Mouse (Mus musculus) lung, embryonic 15.5 days (tissue): ENCODE data around the gene Trak1. TPM values are rescaled to one million over a fixed set of nuclear protein-coding genes. Genes with fewer than 3 reads are reported as not detected.

Source experiments
- ATAC-seq: fragments of 200-750 bp; cut with Nextera tagmentation; 2 replicates; pipeline ENCODE4 v1.8.0; 2017; ENCODE audit warnings: moderate number of reproducible peaks, borderline replicate concordance; ENCODE audit not compliant: low FRiP score, low TSS enrichment; ENCODE audit errors: extremely low read depth
- H3K27ac ChIP-seq: fragments of 300-500 bp; sonication (generic); 2 replicates; pipeline ENCODE4 v1.5.1; 2015; ENCODE audit warnings: moderate library complexity, mild to moderate bottlenecking, inconsistent platforms
- H3K27me3 ChIP-seq: fragments of 300-500 bp; sonication (generic); 2 replicates; pipeline ENCODE4 v1.6.1; 2015; ENCODE audit warnings: inconsistent platforms
- H3K36me3 ChIP-seq: fragments of 300-500 bp; sonication (generic); 2 replicates; pipeline ENCODE4 v1.6.1; 2015; ENCODE audit warnings: inconsistent platforms
- H3K4me1 ChIP-seq: fragments of 300-500 bp; sonication (generic); 2 replicates; pipeline ENCODE4 v1.6.1; 2015; ENCODE audit warnings: inconsistent platforms
- H3K4me2 ChIP-seq: fragments of 300-500 bp; sonication (generic); 2 replicates; pipeline ENCODE4 v1.6.1; 2015; ENCODE audit warnings: inconsistent platforms, mild to moderate bottlenecking, moderate library complexity
- H3K4me3 ChIP-seq: fragments of 300-500 bp; sonication (generic); 2 replicates; pipeline ENCODE4 v1.5.1; 2015; ENCODE audit warnings: mild to moderate bottlenecking, inconsistent platforms
- H3K9ac ChIP-seq: fragments of 300-500 bp; sonication (generic); 2 replicates; pipeline ENCODE4 v1.6.1; 2015; ENCODE audit warnings: inconsistent platforms
- H3K9me3 ChIP-seq: fragments of 300-500 bp; sonication (generic); 2 replicates; pipeline ENCODE4 v1.6.1; 2016; ENCODE audit warnings: inconsistent platforms
- WGBS: fragments of 180-500 bp; shearing (Covaris S2); methylation state at CpG from one replicate; pipeline ENCODE4 v1.1.7; 2015; 5-methylcytosine and 5-hydroxymethylcytosine counted together
- polyA plus RNA-seq: library from polyadenylated mRNA; unstranded; fragments of >200 nt; fragmentation: Nextera tagmentation; extraction: Ambion mirVana; gene quantifications from 2 replicates; pipeline ENCODE4 v1.2.1, GENCODE M21; 2015

The Trak1 gene
- polyA plus RNA-seq, 1 experiment from 2014 or later: 25.3 TPM

DNA sequence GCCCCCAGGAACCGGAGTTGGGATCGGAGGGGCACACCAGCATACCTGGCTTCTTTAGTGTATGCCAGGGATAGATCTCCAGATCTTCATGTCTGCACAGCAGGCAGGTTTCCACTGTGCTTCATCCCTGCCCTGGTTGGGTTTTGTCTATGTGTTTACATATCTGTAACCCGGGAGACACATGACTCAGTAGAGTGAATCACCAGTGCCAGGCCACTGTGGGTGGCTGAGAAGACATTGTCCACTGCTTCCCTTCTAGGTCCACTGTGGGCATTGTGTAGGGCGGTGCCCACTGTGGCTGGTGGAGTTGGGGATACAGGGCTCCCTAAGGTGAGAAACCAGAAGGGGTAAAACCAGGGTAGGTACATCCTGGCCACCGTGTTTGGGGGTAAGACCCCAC, 98.5 kb downstream of the Trak1 start:
- 85% methylated on average over 5 of the region's 5 CpGs for WGBS
- H3K4me1 ChIP-seq: peaks cover 24% of the 10 kb centered on the region

DNA sequence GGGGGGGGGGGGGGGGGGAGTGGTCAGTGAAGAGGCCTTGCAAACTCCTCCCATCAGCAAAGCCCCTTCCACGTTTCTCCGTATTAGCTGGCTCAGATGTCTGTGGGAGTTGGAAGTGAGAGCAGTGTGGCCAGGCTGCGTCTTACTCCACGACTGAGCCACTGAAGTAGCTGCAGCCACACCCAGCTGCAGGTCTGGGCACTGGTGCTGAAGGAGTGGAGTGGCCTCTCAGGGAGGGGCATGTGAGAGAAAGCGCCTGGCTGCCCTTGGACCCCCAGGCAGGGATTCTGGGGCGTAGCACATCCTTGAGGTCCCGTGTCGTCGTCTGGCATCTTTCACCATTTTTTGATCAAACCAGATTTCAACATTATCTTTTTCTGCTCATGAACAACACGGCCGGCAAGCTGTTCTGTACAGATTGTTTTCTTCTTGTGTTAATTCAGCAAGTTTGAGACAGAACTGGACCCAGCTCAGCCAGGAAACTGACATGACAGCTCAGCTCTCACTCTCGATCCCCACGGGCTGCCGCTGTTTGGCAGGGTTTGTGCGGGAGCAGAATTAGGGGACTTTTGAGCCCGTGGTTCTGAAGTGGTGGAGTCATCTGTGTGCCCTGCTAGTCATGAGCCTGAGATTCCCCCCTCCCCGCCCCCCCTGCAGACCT, 100.9 kb downstream of the Trak1 start:
- WGBS: 20% methylated on average over 17 of the region's 17 CpGs
- Histone ChIP-seq H3K27ac (peak overlapping the region; percentile 80), H3K4me3 (no peak overlapping the region), H3K9ac (no peak overlapping the region), H3K4me2 (peak overlapping the region; percentile 38), H3K36me3 (no peaks in the 10 kb centered on the region), H3K4me1 (peaks cover 32% of the 10 kb centered on the region), H3K9me3 (no peaks in the 10 kb centered on the region), H3K27me3 (no peaks in the 10 kb centered on the region)
- ATAC-seq: peak; percentile 64

More for the DNA sequence above, 98.5 kb downstream of the Trak1 start:
- Histone ChIP-seq H3K4me3 (no peak overlapping the region), H3K9ac (no peak overlapping the region), H3K36me3 (no peaks in the 10 kb centered on the region), H3K27me3 (no peaks in the 10 kb centered on the region), H3K9me3 (no peaks in the 10 kb centered on the region), H3K27ac (no peak overlapping the region), H3K4me2 (no peak overlapping the region)
- no peak for ATAC-seq

DNA sequence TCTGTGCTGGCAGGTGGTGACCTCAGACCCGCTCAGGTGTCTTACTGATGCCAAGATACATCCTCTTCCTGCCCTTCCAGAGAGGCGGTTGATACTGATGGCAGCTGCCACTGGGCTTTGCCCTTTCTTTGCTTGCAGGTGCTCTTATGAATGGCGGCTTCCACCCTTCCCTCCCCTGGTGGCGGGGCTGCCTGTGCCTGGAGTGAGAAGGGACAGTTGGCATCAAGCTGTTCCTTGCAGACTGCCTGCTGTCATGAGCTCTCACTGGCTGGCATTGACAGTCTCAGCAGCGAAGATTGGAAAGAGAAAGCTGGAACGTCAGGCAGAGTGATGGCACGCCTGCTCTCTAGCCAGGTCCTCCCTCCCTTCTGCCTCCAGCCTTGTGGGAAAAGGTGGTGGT, 101.5 kb downstream of the Trak1 start:
- Histone ChIP-seq H3K36me3 (no peaks in the 10 kb centered on the region), H3K4me1 (peaks cover 37% of the 10 kb centered on the region), H3K9ac (no peak overlapping the region), H3K27ac (peak overlapping the region; percentile 80), H3K9me3 (no peaks in the 10 kb centered on the region), H3K4me3 (no peak overlapping the region), H3K27me3 (no peaks in the 10 kb centered on the region), H3K4me2 (peak overlapping the region; percentile 38)
- ATAC-seq: no peak
- WGBS: 46% methylated on average over 7 of the region's 7 CpGs

- Histone ChIP-seq H3K4me1 (peaks cover 45% of the 10 kb centered on the region), H3K4me3 (no peak overlapping the region), H3K27ac (no peak overlapping the region), H3K4me2 (no peak overlapping the region), H3K9ac (no peak overlapping the region), H3K36me3 (no peaks in the 10 kb centered on the region), H3K9me3 (no peaks in the 10 kb centered on the region), H3K27me3 (no peaks in the 10 kb centered on the region)
- 83% methylated on average over 8 of the region's 8 CpGs for WGBS
- no peak for ATAC-seq
These were observed 103.3 kb downstream of the Trak1 start for GRCm38 (mm10) chr9:121400608-121401007.

- H3K9me3 ChIP-seq: no peaks in the 10 kb centered on the region
- peak overlapping the region; percentile 51 for H3K4me2 ChIP-seq
- H3K9ac ChIP-seq: peak overlapping the region; percentile 24; the same call in 1 of the 2 replicates
- H3K27ac ChIP-seq: peak overlapping the region; percentile 69
- H3K27me3 ChIP-seq: no peaks in the 10 kb centered on the region
- ATAC-seq: peak; percentile 88
- H3K4me1 ChIP-seq: peaks cover 35% of the 10 kb centered on the region
- H3K36me3 ChIP-seq: no peaks in the 10 kb centered on the region
- 10% methylated on average over 16 of the region's 16 CpGs for WGBS
- peak overlapping the region; percentile 32 for H3K4me3 ChIP-seq
These were observed 105.9 kb downstream of the Trak1 start for GRCm38 (mm10) chr9:121403157-121403671.

- Histone ChIP-seq H3K4me2 (peak overlapping the region; percentile 51), H3K9ac (peak overlapping the region; percentile 24; the same call in 1 of the 2 replicates), H3K4me3 (peak overlapping the region; percentile 32), H3K9me3 (no peaks in the 10 kb centered on the region), H3K4me1 (peaks cover 30% of the 10 kb centered on the region), H3K27me3 (no peaks in the 10 kb centered on the region), H3K27ac (peak overlapping the region; percentile 69), H3K36me3 (no peaks in the 10 kb centered on the region)
- peak; percentile 55; the same call in 1 of the 2 replicates for ATAC-seq
- 39% methylated on average over 11 of the region's 11 CpGs for WGBS
These were observed 106.4 kb downstream of the Trak1 start for GRCm38 (mm10) chr9:121403699-121404098.

GRCm38 (mm10) chr9:121405088-121405681, 107.9 kb downstream of the Trak1 start:
- no peaks in the 10 kb centered on the region for H3K36me3 ChIP-seq
- H3K27me3 ChIP-seq: no peaks in the 10 kb centered on the region
- H3K4me2 ChIP-seq: no peak overlapping the region
- peaks cover 21% of the 10 kb centered on the region for H3K4me1 ChIP-seq
- no peaks in the 10 kb centered on the region for H3K9me3 ChIP-seq
- H3K9ac ChIP-seq: no peak overlapping the region
- 91% methylated on average over 8 of the region's 8 CpGs for WGBS
- no peak overlapping the region for H3K4me3 ChIP-seq
- ATAC-seq: no peak
- no peak overlapping the region for H3K27ac ChIP-seq

DNA sequence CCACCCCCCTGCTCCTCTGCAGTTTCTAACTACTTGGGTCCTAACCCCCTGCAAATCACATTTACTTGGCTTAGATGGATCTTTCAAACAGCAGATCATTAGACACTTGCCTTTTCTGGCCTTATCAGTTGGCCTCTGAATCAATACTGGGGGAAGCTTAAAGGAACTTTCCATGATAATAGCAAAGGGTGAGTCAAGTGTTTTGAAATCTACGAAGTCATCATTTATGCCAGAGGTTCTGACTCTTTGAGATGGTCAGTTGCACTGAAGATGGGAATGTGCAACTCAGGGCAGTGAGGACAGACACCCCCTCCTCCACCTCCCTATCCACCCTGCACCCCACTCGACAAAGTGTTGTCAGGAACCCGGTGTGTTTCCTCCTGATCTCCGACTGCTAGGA, 108.5 kb downstream of the Trak1 start:
- H3K4me1 ChIP-seq: peaks cover 21% of the 10 kb centered on the region
- no peaks in the 10 kb centered on the region for H3K9me3 ChIP-seq
- H3K36me3 ChIP-seq: no peaks in the 10 kb centered on the region
- 62% methylated on average over 4 of the region's 4 CpGs for WGBS
- ATAC-seq: no peak
- H3K9ac ChIP-seq: no peak overlapping the region
- H3K4me3 ChIP-seq: no peak overlapping the region
- no peak overlapping the region for H3K27ac ChIP-seq
- H3K27me3 ChIP-seq: no peaks in the 10 kb centered on the region
- no peak overlapping the region for H3K4me2 ChIP-seq

GRCm38 (mm10) chr9:121414237-121414636, 116.9 kb downstream of the Trak1 start:
- H3K9ac ChIP-seq: no peak overlapping the region
- H3K4me1 ChIP-seq: peaks cover 9% of the 10 kb centered on the region
- WGBS: 81% methylated on average over 12 of the region's 12 CpGs
- H3K4me2 ChIP-seq: no peak overlapping the region
- H3K9me3 ChIP-seq: no peaks in the 10 kb centered on the region
- no peaks in the 10 kb centered on the region for H3K27me3 ChIP-seq
- H3K27ac ChIP-seq: no peak overlapping the region
- no peak for ATAC-seq
- H3K4me3 ChIP-seq: no peak overlapping the region
- H3K36me3 ChIP-seq: no peaks in the 10 kb centered on the region

GRCm38 (mm10) chr9:121415626-121416241, 118.4 kb downstream of the Trak1 start:
- Histone ChIP-seq H3K4me1 (peaks cover 14% of the 10 kb centered on the region), H3K4me2 (peak overlapping the region; percentile 47), H3K9me3 (no peaks in the 10 kb centered on the region), H3K4me3 (peak overlapping the region; percentile 29), H3K27me3 (no peaks in the 10 kb centered on the region), H3K36me3 (no peaks in the 10 kb centered on the region), H3K9ac (no peak overlapping the region), H3K27ac (peak overlapping the region; percentile 84)
- 55% methylated on average over 19 of the region's 19 CpGs for WGBS
- peak; percentile 97 for ATAC-seq

DNA sequence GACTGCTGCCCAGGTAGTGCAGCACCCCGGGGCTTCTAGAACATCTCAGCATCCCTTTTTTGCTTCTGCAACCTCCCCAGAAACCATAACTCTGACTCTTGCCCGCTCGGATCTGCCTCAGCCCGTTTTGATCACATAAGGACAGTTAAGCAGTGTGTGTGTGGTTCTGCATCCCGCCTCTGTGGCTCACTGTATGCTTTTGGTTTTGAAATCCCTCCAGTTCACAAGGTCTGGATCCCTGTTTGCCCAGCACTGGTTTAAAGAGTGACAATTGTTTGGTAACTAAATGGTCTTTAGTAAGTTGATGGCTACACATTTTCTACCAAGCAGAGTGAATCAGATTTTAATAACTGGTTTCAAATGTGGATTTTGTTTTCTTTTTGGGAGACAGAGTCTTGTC, 119.2 kb downstream of the Trak1 start:
- no peak for ATAC-seq
- WGBS: 87% methylated on average over 5 of the region's 5 CpGs
- H3K9me3 ChIP-seq: no peaks in the 10 kb centered on the region
- peak overlapping the region; percentile 47 for H3K4me2 ChIP-seq
- H3K9ac ChIP-seq: no peak overlapping the region
- H3K27ac ChIP-seq: peak overlapping the region; percentile 84
- H3K4me3 ChIP-seq: peak overlapping the region; percentile 29
- no peaks in the 10 kb centered on the region for H3K36me3 ChIP-seq
- H3K27me3 ChIP-seq: no peaks in the 10 kb centered on the region
- H3K4me1 ChIP-seq: peaks cover 21% of the 10 kb centered on the region
